Mouse (Mus musculus): ENCODE measurements around the gene Sox30. TPM values are rescaled to one million over a fixed set of nuclear protein-coding genes. Genes with fewer than 3 reads are reported as not detected.
"Not testable (repeated sequence)": the region's sequence is repeated elsewhere in the genome, so short reads cannot be mapped to it uniquely, and the experiment has no call there.

Gene Sox30
- polyA plus RNA-seq, 1 experiment = 0.26 TPM

DNA sequence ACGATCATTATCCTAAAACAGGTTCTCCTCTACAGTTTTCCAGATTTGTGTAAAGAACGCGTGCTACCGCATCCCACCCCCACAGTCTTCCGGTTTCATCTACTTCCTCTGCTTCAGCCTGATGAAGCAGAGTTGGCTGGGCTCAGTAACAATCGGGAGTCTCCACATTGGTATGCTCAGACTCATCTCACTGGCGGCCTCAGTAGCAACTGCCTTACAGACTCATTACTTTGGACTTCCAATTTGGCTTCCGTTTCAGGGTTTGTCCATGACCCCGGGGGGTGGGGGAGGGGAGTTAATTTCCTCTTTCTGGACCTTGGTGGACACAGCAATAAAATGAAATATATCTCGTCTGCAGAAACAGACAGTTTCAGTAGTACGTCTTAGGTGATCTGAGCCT lies 59.2 kb downstream of the Sox30 start:
- H3K36me3 ChIP-seq (ENCODE audit: control insufficient read depth, insufficient read depth, low read length) = no peaks in the 10 kb centered on the region
- 56% methylated on average over 11 of the region's 11 CpGs for WGBS
- no peak overlapping the region for H3K4me3 ChIP-seq (ENCODE audit: control insufficient read depth, insufficient read depth, low read length)
- H3K27ac ChIP-seq (ENCODE audit: control insufficient read depth, insufficient read depth, low read length) = no peak overlapping the region
- TF ChIP-seq POLR2A (IDR thresholded peaks at IDR 0.05; ENCODE audit: control insufficient read depth, extremely low read depth, insufficient read depth, low read length, poor library complexity) (no peak), CTCF (IDR thresholded peaks at IDR 0.05; ENCODE audit: borderline replicate concordance, control insufficient read depth, extremely low read depth, insufficient read depth, low read length, poor library complexity) (no peak)
- DNase-seq = no peak
- no peaks in the 10 kb centered on the region for H3K4me1 ChIP-seq (replicated peaks; ENCODE audit: control insufficient read depth, insufficient read depth, low read length)
- H3K27me3 ChIP-seq (ENCODE audit: control insufficient read depth, insufficient read depth, low read length) = no peaks in the 10 kb centered on the region

DNA sequence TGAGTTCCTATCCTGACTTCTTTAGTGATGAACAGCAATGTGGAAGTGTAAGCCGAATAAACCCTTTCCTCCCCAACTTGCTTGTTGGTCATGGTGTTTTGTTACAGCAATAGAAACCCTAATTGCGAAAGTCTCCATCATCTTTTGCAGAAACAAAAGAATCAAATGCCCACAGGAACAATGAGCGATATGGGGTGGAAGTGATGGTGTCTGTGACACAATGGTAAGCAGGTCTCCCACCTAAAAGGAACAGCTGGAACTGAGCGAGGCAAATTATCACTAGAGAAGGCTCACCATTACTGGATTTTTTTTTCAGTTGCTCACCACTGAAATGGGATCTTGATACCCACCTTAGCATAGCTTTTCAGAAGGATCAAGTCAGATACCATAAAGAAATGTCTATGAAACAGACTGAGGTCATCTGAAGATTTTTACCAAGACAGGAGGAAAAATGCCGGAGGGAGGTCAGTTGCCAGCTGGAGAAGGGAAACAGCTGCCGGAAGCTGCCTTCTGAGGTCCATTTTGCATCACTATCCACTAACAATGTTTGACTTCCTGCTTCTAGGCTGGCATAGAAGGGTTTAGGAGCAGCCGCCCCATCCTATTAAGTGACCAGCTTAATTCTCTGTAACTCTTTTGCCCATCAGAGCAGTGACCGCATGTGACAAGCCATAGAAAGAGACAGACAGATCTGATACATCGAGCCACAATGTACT lies 60.9 kb downstream of the Sox30 start:
- WGBS = 90% methylated on average over 9 of the region's 9 CpGs
- Histone ChIP-seq H3K4me3 (ENCODE audit: control insufficient read depth, insufficient read depth, low read length) (no peak overlapping the region), H3K36me3 (ENCODE audit: control insufficient read depth, insufficient read depth, low read length) (no peaks in the 10 kb centered on the region), H3K4me1 (replicated peaks; ENCODE audit: control insufficient read depth, insufficient read depth, low read length) (no peaks in the 10 kb centered on the region), H3K27me3 (ENCODE audit: control insufficient read depth, insufficient read depth, low read length) (no peaks in the 10 kb centered on the region), H3K27ac (ENCODE audit: control insufficient read depth, insufficient read depth, low read length) (no peak overlapping the region)
- TF ChIP-seq POLR2A (IDR thresholded peaks at IDR 0.05; ENCODE audit: control insufficient read depth, extremely low read depth, insufficient read depth, low read length, poor library complexity) = no peak
- no peak for TF ChIP-seq CTCF (IDR thresholded peaks at IDR 0.05; ENCODE audit: borderline replicate concordance, control insufficient read depth, extremely low read depth, insufficient read depth, low read length, poor library complexity)
- DNase-seq = no peak

DNA sequence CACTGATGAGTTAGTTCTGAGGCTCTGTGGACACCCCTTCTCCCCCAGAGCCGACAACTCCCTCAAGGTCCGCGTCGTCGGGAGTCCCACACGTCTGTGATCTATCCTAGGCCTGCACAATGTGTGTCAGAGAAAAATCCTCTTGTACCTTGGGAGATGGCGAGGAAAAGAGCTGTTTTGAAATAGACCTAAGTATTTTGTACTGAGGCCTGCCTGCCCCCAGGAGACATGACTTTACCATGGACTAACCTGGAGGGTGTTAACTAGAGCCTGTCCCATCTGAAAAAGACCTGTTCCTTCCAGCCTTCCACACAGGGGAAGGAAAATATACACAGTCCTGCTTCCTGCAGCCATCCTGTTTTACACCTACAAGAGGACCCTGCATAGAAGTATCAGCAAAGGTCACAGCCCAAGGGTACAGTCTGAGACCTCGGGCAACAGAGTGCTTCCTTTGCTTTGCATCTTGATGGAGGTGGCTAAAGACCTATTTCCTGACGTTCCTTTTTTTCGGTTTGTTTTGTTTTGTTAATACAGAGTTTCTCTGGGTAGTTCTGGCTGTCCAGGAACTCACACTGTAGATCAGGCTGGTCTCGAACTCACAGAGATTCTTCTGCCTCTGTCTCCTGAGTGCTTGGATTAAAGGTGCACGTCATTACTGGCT lies 61.6 kb downstream of the Sox30 start:
- Histone ChIP-seq H3K4me1 (replicated peaks; ENCODE audit: control insufficient read depth, insufficient read depth, low read length) (no peaks in the 10 kb centered on the region), H3K4me3 (ENCODE audit: control insufficient read depth, insufficient read depth, low read length) (no peak overlapping the region), H3K36me3 (ENCODE audit: control insufficient read depth, insufficient read depth, low read length) (no peaks in the 10 kb centered on the region), H3K27me3 (ENCODE audit: control insufficient read depth, insufficient read depth, low read length) (no peaks in the 10 kb centered on the region), H3K27ac (ENCODE audit: control insufficient read depth, insufficient read depth, low read length) (no peak overlapping the region)
- no peak for TF ChIP-seq POLR2A (IDR thresholded peaks at IDR 0.05; ENCODE audit: control insufficient read depth, extremely low read depth, insufficient read depth, low read length, poor library complexity)
- no peak for TF ChIP-seq CTCF (IDR thresholded peaks at IDR 0.05; ENCODE audit: borderline replicate concordance, control insufficient read depth, extremely low read depth, insufficient read depth, low read length, poor library complexity)
- DNase-seq = no peak
- 85% methylated on average over 12 of the region's 12 CpGs for WGBS

DNA sequence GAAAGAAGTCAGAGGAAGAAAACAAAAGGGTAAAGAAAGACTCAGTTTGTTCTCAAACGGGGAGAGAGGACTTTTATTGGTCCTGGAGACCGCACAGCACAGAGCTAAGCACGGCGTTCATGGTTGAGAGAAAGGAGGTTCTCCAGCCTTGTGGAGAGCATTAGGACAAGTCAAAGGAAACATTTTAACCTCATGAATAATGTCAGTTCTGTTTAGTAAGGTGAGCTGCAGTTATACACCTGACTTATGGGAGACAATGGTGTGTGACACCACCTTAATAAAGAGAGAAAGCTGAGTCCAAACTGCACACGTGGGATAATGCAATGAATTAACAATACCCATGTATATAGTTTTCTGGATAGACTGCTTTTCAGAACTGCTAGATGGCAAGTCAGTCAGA lies 64.7 kb downstream of the Sox30 start:
- no peaks in the 10 kb centered on the region for H3K4me1 ChIP-seq (replicated peaks; ENCODE audit: control insufficient read depth, insufficient read depth, low read length)
- H3K36me3 ChIP-seq (ENCODE audit: control insufficient read depth, insufficient read depth, low read length) = no peaks in the 10 kb centered on the region
- no peaks in the 10 kb centered on the region for H3K27me3 ChIP-seq (ENCODE audit: control insufficient read depth, insufficient read depth, low read length)
- no peak overlapping the region for H3K4me3 ChIP-seq (ENCODE audit: control insufficient read depth, insufficient read depth, low read length)
- 94% methylated on average over 5 of the region's 5 CpGs for WGBS
- no peak for DNase-seq
- H3K27ac ChIP-seq (ENCODE audit: control insufficient read depth, insufficient read depth, low read length) = no peak overlapping the region
- TF ChIP-seq POLR2A (IDR thresholded peaks at IDR 0.05; ENCODE audit: control insufficient read depth, extremely low read depth, insufficient read depth, low read length, poor library complexity) (no peak), CTCF (IDR thresholded peaks at IDR 0.05; ENCODE audit: borderline replicate concordance, control insufficient read depth, extremely low read depth, insufficient read depth, low read length, poor library complexity) (no peak)

- no peaks in the 10 kb centered on the region for H3K4me1 ChIP-seq (replicated peaks; ENCODE audit: control insufficient read depth, insufficient read depth, low read length)
- DNase-seq = no peak
- TF ChIP-seq POLR2A (IDR thresholded peaks at IDR 0.05; ENCODE audit: control insufficient read depth, extremely low read depth, insufficient read depth, low read length, poor library complexity) = no peak
- TF ChIP-seq CTCF (IDR thresholded peaks at IDR 0.05; ENCODE audit: borderline replicate concordance, control insufficient read depth, extremely low read depth, insufficient read depth, low read length, poor library complexity) = no peak
- H3K27ac ChIP-seq (ENCODE audit: control insufficient read depth, insufficient read depth, low read length) = no peak overlapping the region
- no peaks in the 10 kb centered on the region for H3K36me3 ChIP-seq (ENCODE audit: control insufficient read depth, insufficient read depth, low read length)
- 99% methylated on average over 3 of the region's 3 CpGs for WGBS
- H3K27me3 ChIP-seq (ENCODE audit: control insufficient read depth, insufficient read depth, low read length) = no peaks in the 10 kb centered on the region
- no peak overlapping the region for H3K4me3 ChIP-seq (ENCODE audit: control insufficient read depth, insufficient read depth, low read length)
Measured at GRCm38 (mm10) chr11:46047264-46047663, 67.2 kb downstream of the Sox30 start.

DNA sequence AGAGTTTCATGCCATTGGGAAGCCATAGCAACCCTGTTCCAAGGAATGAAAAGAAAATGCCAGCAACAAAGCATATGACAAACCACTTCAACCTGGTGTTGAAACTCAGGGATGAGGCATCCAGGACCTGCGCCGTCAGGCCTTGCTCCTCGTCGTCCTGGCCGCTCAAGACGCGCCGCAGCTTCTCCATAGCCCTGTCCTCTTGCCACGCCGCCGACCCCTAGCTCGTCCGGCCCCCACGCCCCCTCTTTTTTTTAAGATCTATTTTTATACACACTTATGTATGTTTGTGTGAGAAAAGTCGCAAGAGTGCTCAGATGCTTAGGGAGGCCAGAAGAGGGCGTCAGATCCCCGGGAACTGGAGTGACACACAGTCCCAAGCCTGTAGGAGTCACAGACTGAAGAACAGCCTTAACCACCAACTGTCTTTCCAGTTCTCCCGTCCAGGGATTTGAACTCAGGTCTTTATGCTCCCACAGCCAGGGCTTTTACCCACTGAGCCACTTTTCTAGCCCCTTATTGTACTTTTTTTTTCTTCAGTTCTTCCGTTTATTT lies 72.1 kb downstream of the Sox30 start, which contains the start of gene Gm12166:
Gene Gm12166, minus strand, starts transcription at position 217 of the 555 bp plus-strand sequence.
- DNase-seq = peak; percentile 42
- WGBS = 47% methylated on average over 19 of the region's 19 CpGs
- H3K4me3 ChIP-seq (ENCODE audit: control insufficient read depth, insufficient read depth, low read length); H3K4me1 ChIP-seq (replicated peaks; ENCODE audit: control insufficient read depth, insufficient read depth, low read length); H3K27ac ChIP-seq (ENCODE audit: control insufficient read depth, insufficient read depth, low read length); H3K27me3 ChIP-seq (ENCODE audit: control insufficient read depth, insufficient read depth, low read length); H3K36me3 ChIP-seq (ENCODE audit: control insufficient read depth, insufficient read depth, low read length): not testable (repeated sequence)

GRCm38 (mm10) chr11:46053457-46053856 lies 73.3 kb downstream of the Sox30 start:
- 95% methylated on average over 3 of the region's 3 CpGs for whole genome bisulfite sequencing
- not testable (repeated sequence) for H3K27ac ChIP-seq (ENCODE audit: control insufficient read depth, insufficient read depth, low read length); H3K36me3 ChIP-seq (ENCODE audit: control insufficient read depth, insufficient read depth, low read length); H3K4me3 ChIP-seq (ENCODE audit: control insufficient read depth, insufficient read depth, low read length); DNase-seq; H3K27me3 ChIP-seq (ENCODE audit: control insufficient read depth, insufficient read depth, low read length); H3K4me1 ChIP-seq (replicated peaks; ENCODE audit: control insufficient read depth, insufficient read depth, low read length)

Data from thymus, adult 2 months (tissue).